Mouse (Mus musculus): ENCODE measurements around the gene Wnt5b.

- TF ChIP-seq CTCF (IDR thresholded peaks at IDR 0.05; ENCODE audit: low read depth, low read length), result no peak
- no peak for TF ChIP-seq GATA1 (IDR thresholded peaks at IDR 0.05; ENCODE audit: borderline replicate concordance, low read length)
- no peak for TF ChIP-seq TAL1 (conservative IDR thresholded peaks at IDR 0.05; ENCODE audit: low read depth, low read length)
- no peak for TF ChIP-seq GATA2 (IDR thresholded peaks at IDR 0.05; ENCODE audit: borderline replicate concordance, low read depth, low read length)
These were observed 95.1 kb downstream of the Wnt5b start for GRCm38 (mm10) chr6:119449060-119449499.

Measured in G1E (cell line).